Mouse (Mus musculus): ENCODE measurements at regions not wholly inside any gene's neighbourhood (a gene's known extent, or its start where the extent isn't known, plus 50 kb on each side); places are given as distances from the start of the nearest gene placed in this dataset.

- Histone ChIP-seq H3K36me3 (replicated peaks) (no peaks in the 10 kb centered on the region), H3K4me3 (ENCODE audit: low read depth, low read length) (no peak overlapping the region), H3K27me3 (ENCODE audit: insufficient read depth, low read length) (no peaks in the 10 kb centered on the region), H3K4me1 (ENCODE audit: insufficient read depth, low read depth, low read length) (no peaks in the 10 kb centered on the region), H3K9me3 (replicated peaks) (peaks cover 50% of the 10 kb centered on the region)
- DNase-seq (ENCODE audit: low spot score) (no peak), ATAC-seq (ENCODE audit: extremely low read depth, insufficient number of reproducible peaks, low FRiP score, poor library complexity, severe bottlenecking) (no peak)
- no peak for TF ChIP-seq CTCF (IDR thresholded peaks at IDR 0.05; ENCODE audit: low read depth, low read length)
- TF ChIP-seq GATA1 (IDR thresholded peaks at IDR 0.05; ENCODE audit: borderline replicate concordance, low read length): no peak
- TF ChIP-seq GATA2 (IDR thresholded peaks at IDR 0.05; ENCODE audit: borderline replicate concordance, low read depth, low read length): no peak
- TF ChIP-seq TAL1 (conservative IDR thresholded peaks at IDR 0.05; ENCODE audit: low read depth, low read length): no peak
- no peak for TF ChIP-seq POLR2AphosphoS5 (IDR thresholded peaks at IDR 0.05; ENCODE audit: insufficient replicate concordance, low read depth, low read length)
Measured at GRCm38 (mm10) chr7:37011180-37011754, 313.3 kb downstream of the Tshz3 start.

GRCm38 (mm10) chr7:37020078-37020477, 322.2 kb downstream of the Tshz3 start:
- ATAC-seq (ENCODE audit: extremely low read depth, insufficient number of reproducible peaks, low FRiP score, poor library complexity, severe bottlenecking) (no peak), DNase-seq (ENCODE audit: low spot score) (no peak)
- Histone ChIP-seq H3K4me1 (ENCODE audit: insufficient read depth, low read depth, low read length) (no peaks in the 10 kb centered on the region), H3K9me3 (replicated peaks) (peaks cover 40% of the 10 kb centered on the region), H3K4me3 (ENCODE audit: low read depth, low read length) (no peak overlapping the region), H3K27me3 (ENCODE audit: insufficient read depth, low read length) (no peaks in the 10 kb centered on the region), H3K36me3 (replicated peaks) (no peaks in the 10 kb centered on the region)
- no peak for TF ChIP-seq TAL1 (conservative IDR thresholded peaks at IDR 0.05; ENCODE audit: low read depth, low read length)
- no peak for TF ChIP-seq GATA2 (IDR thresholded peaks at IDR 0.05; ENCODE audit: borderline replicate concordance, low read depth, low read length)
- no peak for TF ChIP-seq GATA1 (IDR thresholded peaks at IDR 0.05; ENCODE audit: borderline replicate concordance, low read length)
- TF ChIP-seq POLR2AphosphoS5 (IDR thresholded peaks at IDR 0.05; ENCODE audit: insufficient replicate concordance, low read depth, low read length): no peak
- no peak for TF ChIP-seq CTCF (IDR thresholded peaks at IDR 0.05; ENCODE audit: low read depth, low read length)

GRCm38 (mm10) chr7:37024501-37025025, 326.6 kb downstream of the Tshz3 start:
- ATAC-seq (ENCODE audit: extremely low read depth, insufficient number of reproducible peaks, low FRiP score, poor library complexity, severe bottlenecking) (no peak), DNase-seq (ENCODE audit: low spot score) (no peak)
- Histone ChIP-seq H3K27me3 (ENCODE audit: insufficient read depth, low read length) (no peaks in the 10 kb centered on the region), H3K4me1 (ENCODE audit: insufficient read depth, low read depth, low read length) (no peaks in the 10 kb centered on the region), H3K36me3 (replicated peaks) (no peaks in the 10 kb centered on the region), H3K9me3 (replicated peaks) (peaks cover 37% of the 10 kb centered on the region), H3K4me3 (ENCODE audit: low read depth, low read length) (no peak overlapping the region)
- TF ChIP-seq TAL1 (conservative IDR thresholded peaks at IDR 0.05; ENCODE audit: low read depth, low read length) (no peak), CTCF (IDR thresholded peaks at IDR 0.05; ENCODE audit: low read depth, low read length) (no peak), GATA2 (IDR thresholded peaks at IDR 0.05; ENCODE audit: borderline replicate concordance, low read depth, low read length) (no peak), GATA1 (IDR thresholded peaks at IDR 0.05; ENCODE audit: borderline replicate concordance, low read length) (no peak), POLR2AphosphoS5 (IDR thresholded peaks at IDR 0.05; ENCODE audit: insufficient replicate concordance, low read depth, low read length) (no peak)

GRCm38 (mm10) chr7:37064582-37065458, 366.9 kb downstream of the Tshz3 start:
- TF ChIP-seq CTCF (IDR thresholded peaks at IDR 0.05; ENCODE audit: low read depth, low read length) (no peak), TAL1 (conservative IDR thresholded peaks at IDR 0.05; ENCODE audit: low read depth, low read length) (no peak), GATA2 (IDR thresholded peaks at IDR 0.05; ENCODE audit: borderline replicate concordance, low read depth, low read length) (no peak), POLR2AphosphoS5 (IDR thresholded peaks at IDR 0.05; ENCODE audit: insufficient replicate concordance, low read depth, low read length) (no peak), GATA1 (IDR thresholded peaks at IDR 0.05; ENCODE audit: borderline replicate concordance, low read length) (no peak)
- Histone ChIP-seq H3K4me1 (ENCODE audit: insufficient read depth, low read depth, low read length) (no peaks in the 10 kb centered on the region), H3K9me3 (replicated peaks) (peaks cover 46% of the 10 kb centered on the region), H3K27me3 (ENCODE audit: insufficient read depth, low read length) (no peaks in the 10 kb centered on the region), H3K4me3 (ENCODE audit: low read depth, low read length) (no peak overlapping the region), H3K36me3 (replicated peaks) (no peaks in the 10 kb centered on the region)
- DNase-seq (ENCODE audit: low spot score) (no peak), ATAC-seq (ENCODE audit: extremely low read depth, insufficient number of reproducible peaks, low FRiP score, poor library complexity, severe bottlenecking) (no peak)

- H3K4me3 ChIP-seq (ENCODE audit: low read depth, low read length): no peak overlapping the region
- no peak for DNase-seq (ENCODE audit: low spot score)
- no peak for ATAC-seq (ENCODE audit: extremely low read depth, insufficient number of reproducible peaks, low FRiP score, poor library complexity, severe bottlenecking)
- H3K9me3 ChIP-seq (replicated peaks): peaks cover 35% of the 10 kb centered on the region
- no peaks in the 10 kb centered on the region for H3K36me3 ChIP-seq (replicated peaks)
- H3K27me3 ChIP-seq (ENCODE audit: insufficient read depth, low read length): no peaks in the 10 kb centered on the region
- no peaks in the 10 kb centered on the region for H3K4me1 ChIP-seq (ENCODE audit: insufficient read depth, low read depth, low read length)
- TF ChIP-seq TAL1 (conservative IDR thresholded peaks at IDR 0.05; ENCODE audit: low read depth, low read length) (no peak), GATA1 (IDR thresholded peaks at IDR 0.05; ENCODE audit: borderline replicate concordance, low read length) (no peak), GATA2 (IDR thresholded peaks at IDR 0.05; ENCODE audit: borderline replicate concordance, low read depth, low read length) (no peak), CTCF (IDR thresholded peaks at IDR 0.05; ENCODE audit: low read depth, low read length) (no peak), POLR2AphosphoS5 (IDR thresholded peaks at IDR 0.05; ENCODE audit: insufficient replicate concordance, low read depth, low read length) (no peak)
Measured at GRCm38 (mm10) chr7:37077698-37078097, 379.8 kb downstream of the Tshz3 start.

GRCm38 (mm10) chr7:37078140-37078539, 380.2 kb downstream of the Tshz3 start:
- TF ChIP-seq CTCF (IDR thresholded peaks at IDR 0.05; ENCODE audit: low read depth, low read length) (no peak), POLR2AphosphoS5 (IDR thresholded peaks at IDR 0.05; ENCODE audit: insufficient replicate concordance, low read depth, low read length) (no peak), GATA2 (IDR thresholded peaks at IDR 0.05; ENCODE audit: borderline replicate concordance, low read depth, low read length) (no peak), GATA1 (IDR thresholded peaks at IDR 0.05; ENCODE audit: borderline replicate concordance, low read length) (no peak)
- no peak for ATAC-seq (ENCODE audit: extremely low read depth, insufficient number of reproducible peaks, low FRiP score, poor library complexity, severe bottlenecking)
- no peak overlapping the region for H3K4me3 ChIP-seq (ENCODE audit: low read depth, low read length)
- H3K9me3 ChIP-seq (replicated peaks): peaks cover 35% of the 10 kb centered on the region
- no peaks in the 10 kb centered on the region for H3K4me1 ChIP-seq (ENCODE audit: insufficient read depth, low read depth, low read length)
- no peaks in the 10 kb centered on the region for H3K27me3 ChIP-seq (ENCODE audit: insufficient read depth, low read length)
- no peaks in the 10 kb centered on the region for H3K36me3 ChIP-seq (replicated peaks)
- no peak for DNase-seq (ENCODE audit: low spot score)
